Mouse (Mus musculus): ENCODE results near the gene Fgf4.
"Not testable (repeated sequence)": the region's sequence is repeated elsewhere in the genome, so short reads cannot be mapped to it uniquely, and the experiment has no call there.

Fgf4 gene

DNA sequence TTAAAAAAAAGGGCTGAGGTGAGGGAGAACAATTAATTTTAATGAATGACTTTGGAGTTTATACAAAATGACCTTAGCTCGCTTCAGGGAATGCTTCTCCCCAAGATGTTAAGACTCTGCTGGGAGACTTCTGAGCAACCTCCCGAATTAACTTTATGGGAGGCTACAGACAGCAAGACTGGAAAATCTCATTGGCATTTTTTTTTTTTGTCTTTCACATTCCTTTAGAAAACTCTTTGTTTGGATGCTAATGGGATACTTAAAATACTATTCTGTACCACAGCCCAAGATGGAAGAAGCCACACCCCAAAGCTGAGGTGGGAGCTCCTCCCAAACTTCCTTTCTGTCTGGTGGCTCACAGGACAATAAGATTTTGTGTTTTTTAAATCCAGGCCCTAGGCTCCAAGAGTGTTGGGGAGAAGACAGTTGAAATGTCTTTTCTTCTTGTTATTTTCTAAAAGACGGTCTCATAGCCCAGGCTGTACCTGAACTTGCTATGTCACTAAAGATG is 17.0 kb downstream of the Fgf4 start:
- DNase-seq (ENCODE audit: low spot score in 2 of 2): no peak

GRCm38 (mm10) chr7:144867161-144867560 is 20.0 kb downstream of the Fgf4 start:
- no peak for DNase-seq (ENCODE audit: low spot score in 2 of 2)

DNA sequence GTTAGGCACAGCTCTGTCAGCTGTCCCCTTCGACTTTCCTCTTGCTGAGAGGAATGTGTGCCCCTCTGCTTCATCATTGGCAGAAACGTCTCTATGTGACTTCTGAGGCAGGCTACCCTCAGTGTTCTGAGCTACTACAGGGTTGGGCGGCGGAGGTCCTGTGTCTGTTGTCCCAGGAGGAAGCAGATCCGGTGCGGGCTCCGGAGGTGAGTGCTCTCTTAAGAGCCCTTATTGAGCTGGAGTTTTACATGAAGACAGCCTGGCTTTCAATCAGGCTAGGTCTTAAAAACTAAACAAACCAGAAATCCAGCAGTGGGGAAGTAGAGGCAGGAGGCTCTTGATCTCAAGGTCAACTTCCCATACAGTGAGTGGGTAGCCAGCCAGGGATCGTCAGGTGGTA is 20.4 kb downstream of the Fgf4 start:
- no peak for DNase-seq (ENCODE audit: low spot score in 2 of 2)

- no peak for DNase-seq (ENCODE audit: low spot score in 2 of 2)
Measured at GRCm38 (mm10) chr7:144872420-144872819, 25.3 kb downstream of the Fgf4 start.

DNA sequence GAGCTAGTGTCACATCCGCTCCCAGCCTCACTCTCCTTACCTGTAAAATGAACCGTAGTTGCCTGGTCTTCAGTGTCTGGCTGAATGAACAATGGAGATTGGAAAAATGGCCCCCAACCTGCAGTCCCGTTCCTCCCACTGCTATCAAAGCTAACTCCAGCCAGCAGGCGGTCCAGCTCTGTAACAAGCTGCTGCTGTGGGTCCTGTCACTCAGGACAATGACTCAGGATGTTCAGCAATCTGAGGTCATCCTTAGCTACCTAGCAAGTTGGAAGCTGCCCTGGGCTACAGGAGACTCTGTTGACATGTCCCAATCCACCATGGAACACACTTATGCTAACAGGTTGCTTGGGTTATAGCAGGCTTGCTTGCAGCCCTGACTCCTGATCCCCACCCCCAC is 26.0 kb downstream of the Fgf4 start:
- no peak for DNase-seq (ENCODE audit: low spot score in 2 of 2)

GRCm38 (mm10) chr7:144874226-144874625 is 27.1 kb downstream of the Fgf4 start:
- no peak for DNase-seq (ENCODE audit: low spot score in 2 of 2)

DNA sequence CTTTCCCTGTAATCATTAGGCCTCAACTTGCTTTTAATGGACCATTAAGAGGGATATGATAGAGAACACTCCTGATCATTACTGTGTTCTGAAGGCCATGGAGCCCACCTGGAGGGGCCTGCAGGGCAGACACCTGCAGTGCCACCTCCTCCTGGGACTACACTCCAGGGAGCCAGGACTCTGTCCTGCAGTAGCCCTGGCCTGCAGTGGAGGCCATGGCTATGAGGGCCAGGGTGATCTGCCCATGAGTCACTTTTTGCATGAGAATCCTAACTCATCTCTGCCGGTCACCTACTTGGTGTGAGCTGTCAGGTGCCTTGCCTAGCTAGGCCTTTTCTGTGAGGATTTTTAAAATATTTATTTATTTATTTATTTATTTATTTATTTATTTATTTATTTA is 31.2 kb downstream of the Fgf4 start:
- no peak for DNase-seq (ENCODE audit: low spot score in 2 of 2)

- no peak for DNase-seq (ENCODE audit: low spot score in 2 of 2)
Measured at GRCm38 (mm10) chr7:144883106-144883505, 35.9 kb downstream of the Fgf4 start.

- no peak for DNase-seq (ENCODE audit: low spot score in 2 of 2)
Measured at GRCm38 (mm10) chr7:144887672-144888071, 40.5 kb downstream of the Fgf4 start.

DNA sequence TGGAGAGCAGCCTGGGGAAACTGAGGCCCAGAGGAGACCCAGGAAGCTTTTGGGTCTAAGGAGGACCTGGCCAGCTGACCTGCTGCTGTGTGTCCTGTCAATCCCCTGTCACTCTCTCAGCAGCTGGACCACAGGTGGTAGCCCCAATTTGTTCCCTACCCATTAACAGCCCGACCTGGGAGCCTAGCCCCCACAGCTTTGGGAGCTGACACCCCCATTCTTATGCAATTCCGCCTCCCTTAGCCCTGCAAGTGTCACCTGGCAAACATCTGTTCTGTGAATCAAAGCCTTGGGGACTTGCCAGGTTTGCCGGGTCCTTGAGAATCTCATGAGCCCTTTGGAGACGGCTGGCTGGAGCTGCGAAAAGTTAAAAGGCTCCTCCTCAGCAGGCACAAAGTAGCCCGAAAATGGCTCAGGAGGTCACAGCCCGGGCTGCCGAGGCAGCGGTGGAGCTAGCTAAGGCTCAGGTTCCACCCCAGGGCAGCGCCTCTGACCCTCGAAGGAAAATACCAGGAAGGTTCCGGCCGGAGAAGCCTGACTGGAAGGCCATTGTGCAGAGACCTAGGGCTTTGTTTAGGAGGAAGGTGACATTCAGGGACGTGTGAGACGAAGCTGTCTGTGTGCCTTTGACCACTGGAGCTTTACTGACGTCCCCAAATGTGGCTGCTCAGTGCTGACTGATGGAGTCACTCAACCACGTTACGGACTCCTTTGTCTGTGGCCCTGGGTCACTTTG is 41.6 kb downstream of the Fgf4 start:
- DNase-seq (ENCODE audit: low spot score in 2 of 2): no peak

- DNase-seq (ENCODE audit: low spot score in 2 of 2): not testable (repeated sequence)
Measured at GRCm38 (mm10) chr7:144890661-144891060, 43.5 kb downstream of the Fgf4 start.

DNA sequence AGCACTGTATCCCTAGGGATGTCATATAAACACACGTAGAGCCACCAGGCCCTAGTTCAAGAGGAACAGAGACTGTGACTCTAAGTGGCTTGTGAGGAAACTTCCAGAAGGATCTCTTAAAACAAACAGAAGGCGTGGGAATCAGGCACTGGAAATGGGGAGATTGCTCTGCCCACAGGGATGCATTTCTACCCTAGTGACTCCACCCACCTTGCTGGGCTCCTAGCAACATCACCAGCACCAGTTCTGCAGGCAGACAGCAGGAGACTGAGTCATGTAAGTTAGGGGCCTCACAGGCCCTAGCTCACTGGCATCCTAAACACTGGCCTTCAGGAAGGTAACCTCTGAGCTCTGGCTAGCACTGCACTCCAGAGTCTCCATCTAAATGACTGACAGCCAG is 44.7 kb downstream of the Fgf4 start:
- no peak for DNase-seq (ENCODE audit: low spot score in 2 of 2)

DNA sequence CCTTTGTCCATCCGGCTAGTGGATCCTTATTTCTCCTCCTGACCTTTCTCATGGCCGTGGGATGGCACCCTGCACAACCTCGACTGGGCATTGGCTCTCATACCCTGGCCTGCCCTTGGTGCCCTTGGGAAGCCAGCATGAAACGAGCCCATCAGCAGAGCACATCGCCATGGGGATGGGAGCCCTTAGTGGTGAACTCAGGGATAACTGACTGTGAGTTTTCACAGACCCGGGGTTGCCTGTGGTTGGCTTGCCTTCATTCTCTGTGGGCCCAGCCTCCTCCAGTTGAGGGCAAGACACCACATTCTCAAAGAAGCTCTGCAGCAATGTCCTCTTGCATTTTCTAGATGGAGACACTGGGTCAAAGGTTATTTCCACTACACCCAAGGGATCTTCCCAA is 45.2 kb downstream of the Fgf4 start:
- DNase-seq (ENCODE audit: low spot score in 2 of 2): no peak

DNA sequence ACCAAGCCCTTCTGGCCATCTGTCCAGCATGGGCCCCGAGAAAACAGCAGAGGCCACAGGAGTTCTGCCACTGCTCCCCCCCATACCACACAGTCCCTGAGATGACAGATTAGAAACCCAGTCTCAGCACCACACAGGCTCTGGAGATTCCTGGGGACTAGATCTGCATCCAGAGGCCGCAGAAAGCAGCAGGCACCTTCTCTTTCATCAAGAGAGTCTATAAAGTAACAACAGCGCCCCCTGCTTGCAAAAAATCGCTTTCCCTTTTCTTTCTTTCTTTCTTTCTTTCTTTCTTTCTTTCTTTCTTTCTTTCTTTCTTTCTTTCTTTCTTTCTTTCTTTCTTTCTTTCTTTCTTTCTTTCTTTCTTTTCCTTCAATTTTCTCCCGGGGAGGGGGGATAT is 47.0 kb downstream of the Fgf4 start:
- DNase-seq (ENCODE audit: low spot score in 2 of 2): peak in 1 of 2 experiments; percentile 13

GRCm38 (mm10) chr7:144894706-144895105 is 47.5 kb downstream of the Fgf4 start:
- no peak for DNase-seq (ENCODE audit: low spot score in 2 of 2)

- DNase-seq (ENCODE audit: low spot score in 2 of 2): peak; percentile 49 to 67
Measured at GRCm38 (mm10) chr7:144895305-144896111, 48.3 kb downstream of the Fgf4 start.

GRCm38 (mm10) chr7:144896294-144897218 is 49.4 kb downstream of the Fgf4 start, which contains the start of gene Fgf15:
Gene Fgf15, plus strand, starts transcription at chr7:144896531.
- DNase-seq (ENCODE audit: low spot score in 2 of 2): no peak

DNA sequence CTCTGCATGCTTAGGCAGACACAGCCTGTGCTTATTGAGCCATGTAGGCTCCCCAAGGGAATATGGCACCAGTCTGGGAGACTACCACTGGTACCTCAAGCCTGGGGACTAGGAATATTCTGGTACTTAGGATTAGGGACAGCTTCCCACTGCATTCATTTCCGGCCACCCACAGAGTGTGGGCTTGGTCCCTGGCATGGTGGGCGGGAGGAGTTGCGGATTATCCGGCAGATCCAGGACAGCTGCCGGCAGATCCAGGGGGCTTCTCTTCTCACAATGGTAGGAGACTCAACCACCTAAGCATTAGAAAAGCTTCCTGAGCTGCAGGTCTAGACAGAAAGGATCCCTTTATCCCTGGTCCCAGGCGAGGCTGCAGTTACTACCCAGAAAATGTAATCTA is 51.3 kb downstream of the Fgf4 start:
- no peak for DNase-seq (ENCODE audit: low spot score in 2 of 2)

GRCm38 (mm10) chr7:144905514-144905913 is 58.3 kb downstream of the Fgf4 start:
- not testable (repeated sequence) for DNase-seq (ENCODE audit: low spot score in 2 of 2)

GRCm38 (mm10) chr7:144906708-144907397 is 59.7 kb downstream of the Fgf4 start:
- DNase-seq (ENCODE audit: low spot score in 2 of 2): peak in 1 of 2 experiments; percentile 39

DNA sequence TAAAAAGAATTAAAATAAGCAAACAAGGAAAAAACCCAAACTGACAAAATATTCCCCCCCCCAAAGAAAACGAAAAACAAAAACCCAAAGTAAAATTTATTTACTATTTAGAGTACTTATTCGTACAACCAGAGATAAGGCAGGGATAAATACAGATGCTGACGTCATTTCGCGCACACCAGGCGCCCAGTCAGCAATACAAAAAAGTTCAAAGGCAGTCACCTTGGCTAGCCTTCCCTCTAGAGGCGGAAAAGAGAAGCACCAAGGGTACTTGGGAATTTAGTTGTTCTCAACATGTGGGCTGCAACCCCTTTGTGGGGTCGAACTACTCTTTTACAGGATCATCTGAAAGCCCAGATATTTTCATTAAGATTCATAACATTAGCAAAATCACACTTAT is 60.6 kb downstream of the Fgf4 start:
- no peak for DNase-seq (ENCODE audit: low spot score in 2 of 2)

All from urinary bladder, postnatal 36 days (tissue).